Mouse (Mus musculus) stomach, postnatal 0 days (tissue): ENCODE measurements around the gene Pkdrej. TPM values are rescaled to one million over a fixed set of nuclear protein-coding genes. Genes with fewer than 3 reads are reported as not detected.

Experiments
- ATAC-seq: fragments of 200-750 bp; cut with Nextera tagmentation; 2 replicates; pipeline ENCODE4 v1.8.0; 2017; ENCODE audit not compliant: low FRiP score, low TSS enrichment
- DNase-seq: peaks from one replicate; pipeline ENCODE4 v3.0.0-alpha.2; 2016; ENCODE audit warnings: low spot score
- H3K27ac ChIP-seq: fragments of 300-500 bp; sonication (generic); replicated peaks from 2 replicates; pipeline ENCODE4 v1.5.1; 2014; ENCODE audit warnings: mild to moderate bottlenecking, control low read depth
- H3K27me3 ChIP-seq: fragments of 300-500 bp; sonication (generic); 2 replicates; pipeline ENCODE4 v1.6.1; 2014; ENCODE audit warnings: low read length; ENCODE audit not compliant: control insufficient read depth, insufficient read depth
- H3K36me3 ChIP-seq: fragments of 300-500 bp; sonication (generic); 2 replicates; pipeline ENCODE4 v1.6.1; 2014; ENCODE audit warnings: low read length, mixed read lengths; ENCODE audit not compliant: control insufficient read depth, insufficient read depth
- H3K4me1 ChIP-seq: fragments of 300-500 bp; sonication (generic); replicated peaks from 2 replicates; pipeline ENCODE4 v1.6.1; 2014; ENCODE audit warnings: antibody characterized with exemption; ENCODE audit not compliant: control insufficient read depth, insufficient read depth
- H3K4me2 ChIP-seq: fragments of 300-500 bp; sonication (generic); replicated peaks from 2 replicates; pipeline ENCODE4 v1.6.1; 2014; ENCODE audit warnings: low read depth, mild to moderate bottlenecking, control low read depth, moderate library complexity
- H3K4me3 ChIP-seq: fragments of 300-500 bp; sonication (generic); 2 replicates; pipeline ENCODE4 v1.5.1; 2014; ENCODE audit warnings: low read depth, low read length, control low read depth
- H3K9ac ChIP-seq: fragments of 300-500 bp; sonication (generic); 2 replicates; pipeline ENCODE4 v1.6.1; 2014; ENCODE audit warnings: mild to moderate bottlenecking, low read length, control low read depth, mixed read lengths
- H3K9me3 ChIP-seq: fragments of 300-500 bp; sonication (generic); 2 replicates; pipeline ENCODE4 v1.6.1; 2016; ENCODE audit warnings: low read length; ENCODE audit not compliant: control insufficient read depth
- CTCF ChIP-seq: IDR thresholded peaks from 2 replicates; pipeline ENCODE4 v1.5.1; 2016; ENCODE audit warnings: antibody characterized with exemption, low read depth, mild to moderate bottlenecking, moderate library complexity
- EP300 ChIP-seq: optimal IDR thresholded peaks from 2 replicates; pipeline ENCODE3; 2016; ENCODE audit warnings: antibody characterized with exemption
- WGBS: fragments of 180-500 bp; shearing (Covaris S2); extraction: QIAGEN DNeasy Blood & Tissue Kit; methylation state at CpG from one replicate; pipeline ENCODE4 v1.1.7; 2014; 5-methylcytosine and 5-hydroxymethylcytosine counted together
- polyA plus RNA-seq: library from polyadenylated mRNA; unstranded; fragments of >200 nt; fragmentation: Nextera tagmentation; extraction: Ambion mirVana; gene quantifications from 2 replicates; pipeline ENCODE4 v1.2.1, GENCODE M21; 2015

The Pkdrej gene
- polyA plus RNA-seq, 1 experiment from 2014 or later: 0.21 TPM

DNA sequence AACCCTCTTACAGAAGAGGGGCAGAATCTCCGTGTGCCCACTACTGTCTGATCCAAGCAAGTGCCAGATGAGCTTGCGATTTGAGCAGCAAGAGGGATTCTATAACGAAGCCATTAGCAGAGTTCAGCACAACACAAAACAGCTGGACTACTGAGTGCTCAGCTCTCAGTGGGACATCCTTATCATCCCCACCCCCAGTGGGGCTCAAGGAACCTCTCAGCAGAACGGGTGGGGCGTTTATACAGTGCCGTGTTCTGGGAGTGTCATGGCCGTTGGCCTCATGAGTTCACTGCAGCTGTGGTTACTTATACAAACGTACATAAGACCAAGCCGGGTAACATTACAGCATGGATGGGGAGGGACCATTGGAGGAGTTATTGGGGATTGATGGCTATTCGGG, 8.1 kb downstream of the Pkdrej start:
- no peaks in the 10 kb centered on the region for H3K36me3 ChIP-seq
- ATAC-seq (peak; percentile 61), DNase-seq (peak; percentile 51)
- WGBS: 43% methylated on average over 10 of the region's 10 CpGs
- no peak overlapping the region for H3K27ac ChIP-seq
- TF ChIP-seq EP300 (no peak), CTCF (no peak)
- H3K9ac ChIP-seq: no peak overlapping the region
- no peaks in the 10 kb centered on the region for H3K4me1 ChIP-seq
- no peak overlapping the region for H3K4me3 ChIP-seq
- H3K9me3 ChIP-seq: no peaks in the 10 kb centered on the region
- H3K4me2 ChIP-seq: no peak overlapping the region
- H3K27me3 ChIP-seq: no peaks in the 10 kb centered on the region

DNA sequence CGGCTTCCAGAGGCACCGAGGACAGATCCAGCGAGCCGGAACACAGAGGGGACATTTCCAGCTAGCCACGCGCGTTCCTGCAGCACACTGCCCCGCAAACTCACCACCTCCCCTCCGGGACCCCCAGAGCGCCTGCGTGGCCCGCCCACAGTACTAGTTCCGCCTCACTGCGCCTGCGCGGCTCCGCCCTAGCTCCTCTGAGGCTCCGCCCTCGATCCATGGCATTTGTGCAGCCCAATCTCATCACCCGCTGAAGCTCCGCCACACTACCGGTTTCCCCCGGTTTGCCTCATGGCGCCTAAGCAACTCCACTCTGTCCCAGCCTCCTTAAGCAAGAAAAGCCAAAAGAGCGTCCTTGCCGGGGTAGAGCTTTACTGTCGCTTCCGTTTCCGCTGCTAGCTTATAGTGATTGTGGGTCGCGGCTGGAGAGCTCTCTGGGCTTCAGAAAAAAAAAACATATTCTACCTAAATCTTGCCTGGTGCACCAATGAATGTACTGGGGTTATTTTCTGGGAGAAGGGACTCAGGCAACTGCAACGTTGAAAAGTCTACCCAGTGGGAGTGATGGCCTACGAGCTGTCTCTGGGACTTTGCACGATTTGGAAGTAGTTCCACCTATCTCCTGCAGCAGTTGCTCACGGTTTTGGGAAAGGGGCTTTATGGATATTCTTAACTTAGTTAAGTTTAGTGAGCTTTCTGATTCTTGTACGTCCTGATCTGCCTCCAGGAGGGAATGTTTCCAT, 9.8 kb downstream of the Pkdrej start, which contains the start of gene Cdpf1:
TSS of gene Cdpf1 (minus strand) at position 163 of the 743 bp plus-strand sequence.
- H3K9ac ChIP-seq: peak within 1 kb of the TSS; percentile 84
- peak within 1 kb of the TSS; percentile 94 for H3K27ac ChIP-seq
- H3K9me3 ChIP-seq: no peaks in the 10 kb centered on the region
- no peaks in the 10 kb centered on the region for H3K36me3 ChIP-seq
- TF ChIP-seq CTCF (0 out of 2 replicates have a peak, but pooled peaks have one; percentile 0), EP300 (no peak)
- WGBS: 3% methylated on average over 36 of the region's 36 CpGs
- peak; percentile 95 for ATAC-seq
- no peaks in the 10 kb centered on the region for H3K27me3 ChIP-seq
- H3K4me3 ChIP-seq: peak within 1 kb of the TSS; percentile 73
- peak; percentile 98 for DNase-seq
- H3K4me1 ChIP-seq: no peaks in the 10 kb centered on the region
- H3K4me2 ChIP-seq: peak within 1 kb of the TSS; percentile 93

DNA sequence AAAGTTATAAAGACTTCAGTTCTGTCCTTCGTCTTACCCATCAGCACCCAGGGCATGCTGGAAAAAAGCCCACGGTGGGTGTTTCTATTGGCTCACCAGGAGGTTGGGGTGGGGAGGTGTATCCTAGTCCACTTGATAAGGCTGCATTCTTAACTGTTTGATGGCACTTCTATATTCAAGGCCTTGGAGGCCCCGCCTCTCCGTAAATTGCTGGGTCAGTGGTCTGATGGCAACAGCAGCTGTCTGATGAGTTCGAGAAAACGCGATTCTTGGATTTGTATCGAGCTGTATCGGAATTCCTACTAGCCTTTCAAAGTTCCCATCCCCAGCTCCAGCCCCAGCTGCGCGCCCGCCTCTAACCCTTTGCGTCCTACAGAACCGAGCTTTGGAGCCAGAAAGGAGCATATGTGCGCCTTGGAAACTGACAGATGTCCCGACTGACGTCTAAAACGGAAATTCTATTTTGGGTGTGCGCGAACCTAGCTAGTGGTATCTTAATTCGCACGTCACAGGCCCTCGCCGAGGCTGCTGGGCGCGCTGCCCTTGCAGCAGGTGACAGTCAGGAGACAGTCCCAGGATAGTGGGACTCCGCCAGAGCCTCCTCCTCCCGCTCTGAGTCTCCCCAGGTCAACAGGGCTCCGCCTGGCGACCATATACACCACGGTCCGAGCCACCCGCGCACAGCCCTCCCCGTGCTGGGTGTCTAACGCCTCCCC, 10.6 kb downstream of the Pkdrej start:
- Histone ChIP-seq H3K4me2 (peak overlapping the region; percentile 93), H3K4me3 (peak overlapping the region; percentile 73), H3K4me1 (no peaks in the 10 kb centered on the region), H3K36me3 (no peaks in the 10 kb centered on the region), H3K9ac (peak overlapping the region; percentile 84), H3K27me3 (no peaks in the 10 kb centered on the region), H3K9me3 (no peaks in the 10 kb centered on the region), H3K27ac (peak overlapping the region; percentile 94)
- TF ChIP-seq CTCF: peak; percentile 29; the same call in 1 of the 2 replicates
- no peak for TF ChIP-seq EP300
- peak; percentile 44 for DNase-seq
- WGBS: 2% methylated on average over 36 of the region's 36 CpGs
- peak; percentile 71 for ATAC-seq

DNA sequence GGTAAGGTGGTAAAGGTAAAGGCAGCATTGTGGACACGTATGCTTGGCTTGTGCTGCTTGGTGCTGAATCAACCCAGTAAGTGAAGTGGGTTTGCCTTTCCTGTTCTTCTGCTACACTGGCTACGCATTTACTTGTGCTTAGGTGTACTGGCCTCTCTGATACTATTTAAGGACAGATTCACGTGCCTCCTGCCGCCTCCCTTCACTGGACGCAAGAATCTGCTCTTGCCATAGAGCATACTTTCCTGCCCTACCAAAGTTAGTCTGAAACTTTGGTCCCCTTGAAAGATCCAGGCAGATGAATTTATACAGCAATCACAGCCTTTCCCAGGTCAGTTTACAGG, 11.1 kb downstream of the Pkdrej start:
- Histone ChIP-seq H3K9me3 (no peaks in the 10 kb centered on the region), H3K4me1 (no peaks in the 10 kb centered on the region), H3K36me3 (no peaks in the 10 kb centered on the region), H3K9ac (no peak overlapping the region), H3K4me3 (peak overlapping the region; percentile 73; the same call in 1 of the 2 replicates), H3K4me2 (peak overlapping the region; percentile 93), H3K27me3 (no peaks in the 10 kb centered on the region), H3K27ac (no peak overlapping the region; the same call in 1 of the 2 replicates)
- WGBS: 57% methylated on average over 5 of the region's 5 CpGs
- no peak for DNase-seq
- no peak for ATAC-seq
- TF ChIP-seq EP300 (no peak), CTCF (no peak)

DNA sequence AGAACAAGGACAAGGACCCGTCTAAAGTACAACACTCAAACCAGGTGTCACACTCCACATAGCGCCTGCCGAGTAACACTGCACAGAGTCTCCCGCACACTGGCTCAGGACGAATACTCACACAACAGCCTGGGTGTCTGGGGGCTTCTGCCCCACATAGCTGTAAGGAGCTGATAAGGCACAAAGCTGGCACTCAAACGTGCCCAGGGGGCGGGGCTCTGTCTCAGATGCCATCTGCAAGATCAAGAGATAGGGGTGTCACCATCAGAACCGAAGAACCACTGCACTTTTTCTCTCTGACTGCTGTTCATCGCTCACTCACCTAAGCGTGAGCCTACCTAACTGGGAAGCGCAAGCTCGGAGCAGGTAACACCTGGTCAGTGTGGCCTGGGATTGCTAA, 12.4 kb downstream of the Pkdrej start:
- H3K27me3 ChIP-seq: no peaks in the 10 kb centered on the region
- WGBS: 81% methylated on average over 12 of the region's 12 CpGs
- H3K9ac ChIP-seq: no peak overlapping the region
- no peaks in the 10 kb centered on the region for H3K4me1 ChIP-seq
- H3K4me2 ChIP-seq: no peak overlapping the region
- TF ChIP-seq EP300 (no peak), CTCF (no peak)
- no peak for DNase-seq
- no peak for ATAC-seq
- no peak overlapping the region for H3K27ac ChIP-seq
- no peaks in the 10 kb centered on the region for H3K36me3 ChIP-seq
- H3K4me3 ChIP-seq: no peak overlapping the region
- H3K9me3 ChIP-seq: no peaks in the 10 kb centered on the region

DNA sequence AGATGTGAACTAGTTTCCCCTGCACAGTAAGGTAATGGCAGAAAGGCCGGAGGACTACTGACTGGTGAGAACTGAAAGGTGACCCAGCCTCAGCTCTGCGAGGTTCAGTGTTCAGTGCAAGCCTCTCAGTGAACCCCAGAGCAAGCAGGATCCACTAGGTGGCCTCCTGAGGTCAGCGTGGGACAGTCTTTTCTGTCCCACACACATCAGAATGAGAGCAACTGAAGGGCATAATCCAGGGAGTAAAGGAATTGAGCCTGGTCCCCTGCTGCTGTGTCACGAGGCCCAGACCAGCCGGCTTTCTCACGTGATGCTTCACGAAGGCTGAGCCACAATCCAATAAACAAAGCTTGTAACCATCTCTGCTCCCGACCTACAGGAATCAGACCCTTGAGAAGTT, 13.1 kb downstream of the Pkdrej start:
- Histone ChIP-seq H3K9ac (no peak overlapping the region), H3K4me3 (no peak overlapping the region), H3K9me3 (no peaks in the 10 kb centered on the region), H3K4me2 (no peak overlapping the region), H3K27me3 (no peaks in the 10 kb centered on the region), H3K36me3 (no peaks in the 10 kb centered on the region), H3K4me1 (no peaks in the 10 kb centered on the region), H3K27ac (no peak overlapping the region)
- ATAC-seq (no peak), DNase-seq (no peak)
- WGBS: 52% methylated on average over 8 of the region's 8 CpGs
- no peak for TF ChIP-seq EP300
- TF ChIP-seq CTCF: peak; percentile 41
